Mouse (Mus musculus) stomach, embryonic 16.5 days (tissue): ENCODE measurements around the gene Lgals8. TPM values are rescaled to one million over a fixed set of nuclear protein-coding genes. Genes with fewer than 3 reads are reported as not detected.
A peak's percentile ranks its signal among the peaks of the same experiment; 100 is the strongest.
"Not testable (repeated sequence)": the region's sequence is repeated elsewhere in the genome, so short reads cannot be mapped to it uniquely, and the experiment has no call there.

Experiments used
- ATAC-seq: fragments of 200-750 bp; cut with Nextera tagmentation; 2 replicates; pipeline ENCODE4 v1.8.0; 2017; ENCODE audit warnings: moderate number of reproducible peaks, moderate TSS enrichment; ENCODE audit not compliant: insufficient read depth, low FRiP score
- H3K27ac ChIP-seq: fragments of 300-500 bp; sonication (generic); 2 replicates; pipeline ENCODE4 v1.5.1; 2014; ENCODE audit warnings: low read length
- H3K27me3 ChIP-seq: fragments of 300-500 bp; sonication (generic); 2 replicates; pipeline ENCODE4 v1.6.1; 2014; ENCODE audit warnings: low read length, control low read depth, mixed read lengths; ENCODE audit not compliant: control insufficient read depth, insufficient read depth
- H3K36me3 ChIP-seq: fragments of 300-500 bp; sonication (generic); 2 replicates; pipeline ENCODE4 v1.6.1; 2014; ENCODE audit warnings: low read length; ENCODE audit not compliant: control insufficient read depth, insufficient read depth
- H3K4me1 ChIP-seq: fragments of 300-500 bp; sonication (generic); 2 replicates; pipeline ENCODE4 v1.6.1; 2014; ENCODE audit warnings: low read length, control low read depth, mixed read lengths; ENCODE audit not compliant: control insufficient read depth, insufficient read depth
- H3K4me2 ChIP-seq: fragments of 300-500 bp; sonication (generic); 2 replicates; pipeline ENCODE4 v1.6.1; 2014; ENCODE audit warnings: low read depth, low read length, mixed read lengths
- H3K4me3 ChIP-seq: fragments of 300-500 bp; sonication (generic); replicated peaks from 2 replicates; pipeline ENCODE4 v1.5.1; 2014; ENCODE audit warnings: mild to moderate bottlenecking, low read length
- H3K9ac ChIP-seq: fragments of 300-500 bp; sonication (generic); 2 replicates; pipeline ENCODE4 v1.6.1; 2014; ENCODE audit warnings: low read length
- H3K9me3 ChIP-seq: fragments of 300-500 bp; sonication (generic); replicated peaks from 2 replicates; pipeline ENCODE4 v1.6.1; 2016; ENCODE audit warnings: low read length, control low read depth; ENCODE audit not compliant: control insufficient read depth
- WGBS: fragments of 180-500 bp; shearing (Covaris S2); extraction: QIAGEN DNeasy Blood & Tissue Kit; methylation state at CpG from one replicate; pipeline ENCODE4 v1.1.7; 2014; 5-methylcytosine and 5-hydroxymethylcytosine counted together
- polyA plus RNA-seq: library from polyadenylated mRNA; unstranded; fragments of >200 nt; fragmentation: Nextera tagmentation; extraction: Ambion mirVana; gene quantifications from 2 replicates; pipeline ENCODE4 v1.2.1, GENCODE M21; 2015

Gene Lgals8
- polyA plus RNA-seq, 1 experiment from 2014 or later, result 36.3 TPM

- Histone ChIP-seq H3K36me3 (no peaks in the 10 kb centered on the region), H3K9ac (no peak overlapping the region), H3K9me3 (no peaks in the 10 kb centered on the region), H3K4me3 (no peak overlapping the region), H3K4me2 (no peak overlapping the region), H3K4me1 (no peaks in the 10 kb centered on the region), H3K27me3 (no peaks in the 10 kb centered on the region), H3K27ac (no peak overlapping the region)
- 0 out of 2 replicates have a peak, but pooled peaks have one; percentile 4 for ATAC-seq
- WGBS, result 83% methylated on average over 1 of the region's 1 CpGs
Measured at GRCm38 (mm10) chr13:12468488-12468887, 3.7 kb upstream of the Lgals8 start.

- H3K27ac ChIP-seq, H3K4me2 ChIP-seq, H3K27me3 ChIP-seq, H3K4me3 ChIP-seq, H3K36me3 ChIP-seq, H3K9me3 ChIP-seq, H3K9ac ChIP-seq, ATAC-seq, H3K4me1 ChIP-seq: not testable (repeated sequence)
- WGBS, result 77% methylated on average over 6 of the region's 6 CpGs
Measured at GRCm38 (mm10) chr13:12464159-12464558, 585 bp downstream of the Lgals8 start.

GRCm38 (mm10) chr13:12462623-12463022, 2.1 kb downstream of the Lgals8 start:
- Histone ChIP-seq H3K36me3 (no peaks in the 10 kb centered on the region), H3K9me3 (no peaks in the 10 kb centered on the region), H3K4me1 (peaks cover 3% of the 10 kb centered on the region; the same call in 1 of the 2 replicates), H3K27me3 (no peaks in the 10 kb centered on the region), H3K4me2 (no peak overlapping the region), H3K9ac (no peak overlapping the region), H3K27ac (no peak overlapping the region), H3K4me3 (no peak overlapping the region)
- WGBS, result 67% methylated on average over 4 of the region's 4 CpGs
- ATAC-seq, result no peak

GRCm38 (mm10) chr13:12461730-12462119, 3.0 kb downstream of the Lgals8 start:
- Histone ChIP-seq H3K36me3 (no peaks in the 10 kb centered on the region), H3K9ac (peak overlapping the region; percentile 72), H3K4me1 (peaks cover 3% of the 10 kb centered on the region; the same call in 1 of the 2 replicates), H3K4me2 (peak overlapping the region; percentile 76), H3K4me3 (peak overlapping the region; percentile 75), H3K27ac (peak overlapping the region; percentile 39), H3K9me3 (no peaks in the 10 kb centered on the region), H3K27me3 (no peaks in the 10 kb centered on the region)
- WGBS, result 1% methylated on average over 7 of the region's 7 CpGs
- peak; percentile 9; the same call in 1 of the 2 replicates for ATAC-seq

DNA sequence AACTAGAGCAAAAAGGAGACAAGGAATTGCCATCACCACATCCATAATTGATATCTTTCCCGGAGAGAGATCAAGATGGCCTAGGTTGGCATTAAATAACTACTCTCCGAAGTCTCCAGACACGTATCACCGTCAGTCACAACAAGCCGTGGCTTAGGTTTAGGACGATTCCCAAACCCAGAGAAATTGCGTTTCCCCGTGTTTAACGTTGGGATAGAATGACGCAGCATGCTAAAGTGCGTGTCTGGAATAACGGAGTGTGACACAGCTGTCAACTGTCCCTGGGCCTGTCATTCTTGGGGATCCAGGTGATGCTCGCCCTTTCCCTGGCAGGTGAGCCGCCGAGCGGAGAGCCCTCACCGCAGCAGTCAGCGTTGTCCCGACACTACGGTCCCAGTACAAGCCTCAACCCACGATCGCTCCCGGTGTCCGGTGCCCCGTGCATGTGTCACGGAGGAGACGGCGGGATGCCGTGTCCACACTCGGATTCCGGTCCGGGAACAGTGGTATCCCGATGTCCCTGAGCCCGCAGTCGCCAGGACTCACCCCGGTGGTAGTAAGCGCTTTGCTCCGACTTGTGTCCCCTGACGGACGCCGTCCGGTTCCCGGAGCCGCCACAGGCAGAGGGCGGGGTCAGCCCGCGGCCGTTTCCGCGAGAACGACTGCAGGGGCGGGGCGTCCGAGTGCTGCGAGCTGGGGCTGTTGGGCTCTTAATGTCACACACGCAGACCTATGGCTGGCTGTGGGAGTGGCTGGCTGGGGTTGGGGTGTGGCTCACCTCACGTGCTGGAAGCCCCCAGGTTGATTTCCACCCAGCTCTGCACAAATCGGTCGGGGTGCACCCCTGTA, 3.6 kb downstream of the Lgals8 start:
- Histone ChIP-seq H3K9ac (peak overlapping the region; percentile 86), H3K4me2 (peak overlapping the region; percentile 76), H3K9me3 (no peaks in the 10 kb centered on the region), H3K36me3 (no peaks in the 10 kb centered on the region), H3K27me3 (no peaks in the 10 kb centered on the region), H3K27ac (peak overlapping the region; percentile 85), H3K4me1 (peaks cover 3% of the 10 kb centered on the region; the same call in 1 of the 2 replicates), H3K4me3 (peak overlapping the region; percentile 75)
- under 1% methylated on average over 59 of the region's 59 CpGs for WGBS
- ATAC-seq, result peak; percentile 96

GRCm38 (mm10) chr13:12460443-12460842, 4.3 kb downstream of the Lgals8 start:
- peak; percentile 15; the same call in 1 of the 2 replicates for ATAC-seq
- Histone ChIP-seq H3K4me1 (peaks cover 3% of the 10 kb centered on the region; the same call in 1 of the 2 replicates), H3K9me3 (no peaks in the 10 kb centered on the region), H3K36me3 (no peaks in the 10 kb centered on the region), H3K9ac (peak overlapping the region; percentile 86), H3K4me2 (peak overlapping the region; percentile 76), H3K4me3 (peak overlapping the region; percentile 75), H3K27me3 (no peaks in the 10 kb centered on the region), H3K27ac (peak overlapping the region; percentile 85)
- WGBS, result 2% methylated on average over 8 of the region's 8 CpGs

DNA sequence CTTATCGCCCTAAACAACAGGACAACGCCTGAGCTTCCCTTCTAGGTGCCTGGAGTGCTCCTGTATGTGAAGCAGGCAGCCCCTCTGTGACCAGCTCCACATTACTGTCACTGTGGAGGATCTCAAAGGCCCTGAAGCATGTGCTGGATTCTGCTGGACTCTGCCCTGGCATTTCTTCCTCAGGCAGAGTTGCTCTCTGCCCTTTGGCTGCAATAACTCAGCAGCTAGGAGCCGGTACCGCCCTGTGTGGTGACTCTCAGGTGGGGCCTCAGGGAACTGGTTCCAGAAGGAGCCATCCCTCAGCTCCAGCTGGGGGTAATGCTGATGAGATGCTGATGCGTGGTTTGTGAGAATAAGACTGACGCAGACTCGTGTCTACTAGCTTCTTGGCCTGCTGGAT, 8.0 kb downstream of the Lgals8 start:
- Histone ChIP-seq H3K27ac (no peak overlapping the region), H3K4me2 (no peak overlapping the region), H3K9me3 (no peaks in the 10 kb centered on the region), H3K4me3 (no peak overlapping the region), H3K9ac (no peak overlapping the region), H3K4me1 (peaks cover 3% of the 10 kb centered on the region; the same call in 1 of the 2 replicates), H3K36me3 (peaks cover 10% of the 10 kb centered on the region), H3K27me3 (no peaks in the 10 kb centered on the region)
- ATAC-seq, result no peak
- 74% methylated on average over 7 of the region's 7 CpGs for WGBS

DNA sequence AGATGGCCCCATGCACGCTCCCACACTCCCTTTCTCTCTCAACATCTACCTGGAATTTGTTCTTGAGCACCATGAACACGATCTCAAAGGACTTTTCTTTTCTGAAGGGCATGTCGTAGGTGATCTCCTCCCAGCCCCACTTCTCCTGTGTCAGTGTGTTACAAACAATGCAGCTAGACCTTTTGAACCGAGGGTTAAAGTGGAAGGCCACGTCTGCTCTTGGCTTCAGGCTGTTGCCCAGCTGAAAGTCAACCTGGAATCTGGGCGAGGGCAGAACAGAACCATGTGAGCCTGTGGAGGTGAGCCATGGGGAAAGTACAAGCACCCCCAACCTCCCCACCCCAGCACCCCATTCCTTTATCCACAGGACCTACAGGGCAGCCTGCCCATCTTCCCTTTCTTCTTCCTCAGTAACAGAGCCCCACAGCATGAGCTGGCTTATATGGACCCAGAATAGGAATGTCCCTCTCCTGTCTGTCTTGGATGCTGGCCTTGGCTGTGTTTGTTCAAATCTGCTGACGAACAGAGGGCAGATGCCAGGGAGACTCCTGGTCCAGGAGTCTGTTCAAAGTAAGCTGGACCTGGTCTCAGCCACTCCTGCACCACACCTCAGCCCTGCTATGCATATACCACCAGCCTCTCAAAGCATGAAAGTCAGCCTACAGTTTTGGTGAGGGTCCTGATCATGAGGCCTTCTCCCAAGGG, 9.9 kb downstream of the Lgals8 start:
- no peaks in the 10 kb centered on the region for H3K9me3 ChIP-seq
- H3K27ac ChIP-seq, result no peak overlapping the region
- no peaks in the 10 kb centered on the region for H3K27me3 ChIP-seq
- no peak overlapping the region for H3K4me3 ChIP-seq
- WGBS, result 80% methylated on average over 7 of the region's 7 CpGs
- peaks cover 10% of the 10 kb centered on the region for H3K36me3 ChIP-seq
- H3K4me1 ChIP-seq, result no peaks in the 10 kb centered on the region
- H3K9ac ChIP-seq, result no peak overlapping the region
- no peak for ATAC-seq
- H3K4me2 ChIP-seq, result no peak overlapping the region

- 88% methylated on average over 14 of the region's 14 CpGs for WGBS
- no peak for ATAC-seq
- Histone ChIP-seq H3K36me3 (peaks cover 12% of the 10 kb centered on the region), H3K9ac (no peak overlapping the region), H3K4me2 (no peak overlapping the region), H3K4me1 (no peaks in the 10 kb centered on the region), H3K4me3 (no peak overlapping the region), H3K27me3 (no peaks in the 10 kb centered on the region), H3K27ac (no peak overlapping the region), H3K9me3 (no peaks in the 10 kb centered on the region)
Measured at GRCm38 (mm10) chr13:12453150-12453549, 11.6 kb downstream of the Lgals8 start.
